Mouse (Mus musculus) embryonic facial prominence, embryonic 13.5 days (tissue): Measurements from ENCODE around the gene Cdkn1a. TPM values are rescaled to one million over a fixed set of nuclear protein-coding genes. Genes with fewer than 3 reads are reported as not detected.
"Not testable (repeated sequence)": the region's sequence is repeated elsewhere in the genome, so short reads cannot be mapped to it uniquely, and the experiment has no call there.

Source experiments
- ATAC-seq: fragments of 200-750 bp; cut with Nextera tagmentation; 2 replicates; pipeline ENCODE4 v1.8.0; 2017; ENCODE audit warnings: low read depth; ENCODE audit not compliant: insufficient number of reproducible peaks, insufficient read depth, low FRiP score, low TSS enrichment
- H3K27ac ChIP-seq: fragments of 300-500 bp; sonication (generic); 2 replicates; pipeline ENCODE4 v1.5.1; 2015; ENCODE audit warnings: moderate library complexity, mild to moderate bottlenecking, inconsistent platforms
- H3K27me3 ChIP-seq: fragments of 300-500 bp; sonication (generic); 2 replicates; pipeline ENCODE4 v1.6.1; 2015; ENCODE audit warnings: mild to moderate bottlenecking, inconsistent platforms
- H3K36me3 ChIP-seq: fragments of 300-500 bp; sonication (generic); 2 replicates; pipeline ENCODE4 v1.6.1; 2015; ENCODE audit warnings: mild to moderate bottlenecking, inconsistent platforms
- H3K4me1 ChIP-seq: fragments of 300-500 bp; sonication (generic); 2 replicates; pipeline ENCODE4 v1.6.1; 2015; ENCODE audit warnings: inconsistent platforms
- H3K4me2 ChIP-seq: fragments of 300-500 bp; sonication (generic); 2 replicates; pipeline ENCODE4 v1.6.1; 2015; ENCODE audit warnings: moderate library complexity, mild to moderate bottlenecking, inconsistent platforms
- H3K4me3 ChIP-seq: fragments of 300-500 bp; sonication (generic); 2 replicates; pipeline ENCODE4 v1.5.1; 2015; ENCODE audit warnings: mild to moderate bottlenecking, inconsistent platforms
- H3K9ac ChIP-seq: fragments of 300-500 bp; sonication (generic); 2 replicates; pipeline ENCODE4 v1.6.1; 2015; ENCODE audit warnings: mild to moderate bottlenecking, inconsistent platforms
- H3K9me3 ChIP-seq: fragments of 300-500 bp; sonication (generic); 2 replicates; pipeline ENCODE4 v1.6.1; 2016; ENCODE audit warnings: inconsistent platforms
- WGBS: fragments of 180-500 bp; shearing (Covaris S2); methylation state at CpG from one replicate; pipeline ENCODE4 v1.1.7; 2015; ENCODE audit warnings: mixed read lengths; 5-methylcytosine and 5-hydroxymethylcytosine counted together
- polyA plus RNA-seq: library from polyadenylated mRNA; unstranded; fragments of >200 nt; fragmentation: Nextera tagmentation; extraction: Ambion mirVana; gene quantifications from 2 replicates; pipeline ENCODE4 v1.2.1, GENCODE M21; 2015

Gene Cdkn1a
- polyA plus RNA-seq, 1 experiment from 2014 or later = 78.2 TPM

DNA sequence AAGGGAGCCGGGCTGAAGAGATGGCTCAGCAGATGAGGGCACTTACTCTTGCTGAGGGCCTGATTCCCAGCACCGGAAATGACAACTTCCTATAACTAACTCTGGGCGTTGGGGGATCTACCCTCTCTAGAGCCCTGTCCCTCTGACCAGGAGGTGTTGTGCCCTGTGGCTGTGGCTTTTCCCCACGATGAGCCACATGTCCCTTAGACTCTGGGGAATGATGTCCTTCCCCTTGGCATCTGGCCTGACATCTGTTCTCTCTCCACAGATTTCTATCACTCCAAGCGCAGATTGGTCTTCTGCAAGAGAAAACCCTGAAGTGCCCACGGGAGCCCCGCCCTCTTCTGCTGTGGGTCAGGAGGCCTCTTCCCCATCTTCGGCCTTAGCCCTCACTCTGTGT is 8.3 kb downstream of the Cdkn1a start:
- peaks cover 19% of the 10 kb centered on the region for H3K4me1 ChIP-seq
- WGBS = 84% methylated on average over 8 of the region's 8 CpGs
- ATAC-seq = no peak
- peaks cover 20% of the 10 kb centered on the region for H3K36me3 ChIP-seq
- H3K4me3 ChIP-seq = no peak overlapping the region
- H3K27me3 ChIP-seq = peaks cover 19% of the 10 kb centered on the region
- no peak overlapping the region for H3K4me2 ChIP-seq
- H3K9ac ChIP-seq = no peak overlapping the region
- H3K27ac ChIP-seq = no peak overlapping the region
- peaks cover 4% of the 10 kb centered on the region for H3K9me3 ChIP-seq

DNA sequence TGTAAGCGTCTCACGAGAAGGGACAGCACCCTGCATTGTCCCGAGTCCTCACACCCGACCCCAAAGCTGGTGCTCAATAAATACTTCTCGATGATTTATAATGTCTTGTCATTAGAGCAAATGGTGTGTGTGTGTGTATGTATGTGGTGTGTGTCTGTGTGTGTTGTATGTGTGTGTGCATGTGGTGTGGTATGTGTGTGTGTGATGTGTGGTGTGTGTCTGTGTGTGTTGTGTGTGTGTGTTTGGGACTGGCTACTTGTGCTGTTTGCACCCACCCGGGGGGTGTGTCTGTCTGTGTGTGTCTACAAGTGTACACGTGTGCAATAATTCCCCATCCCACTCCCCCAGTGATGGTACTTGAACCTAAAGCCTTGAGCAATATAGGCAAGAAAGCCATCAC is 9.9 kb downstream of the Cdkn1a start:
- no peak for ATAC-seq
- Histone ChIP-seq H3K4me2 (no peak overlapping the region), H3K36me3 (peaks cover 20% of the 10 kb centered on the region), H3K27ac (no peak overlapping the region), H3K4me1 (peaks cover 8% of the 10 kb centered on the region; the same call in 1 of the 2 replicates), H3K4me3 (no peak overlapping the region), H3K27me3 (0 out of 2 replicates have a peak, but pooled peaks cover 8% of the 10 kb centered on the region), H3K9ac (no peak overlapping the region), H3K9me3 (peaks cover 6% of the 10 kb centered on the region)
- WGBS = 92% methylated on average over 7 of the region's 7 CpGs

- H3K36me3 ChIP-seq, H3K4me1 ChIP-seq, H3K27me3 ChIP-seq, H3K9me3 ChIP-seq, ATAC-seq, H3K4me3 ChIP-seq, H3K9ac ChIP-seq, H3K4me2 ChIP-seq, H3K27ac ChIP-seq: not testable (repeated sequence)
- 85% methylated on average over 6 of the region's 6 CpGs for WGBS
Observed at GRCm38 (mm10) chr17:29110356-29110755, 19.6 kb downstream of the Cdkn1a start.

- WGBS = 86% methylated on average over 5 of the region's 5 CpGs
- Histone ChIP-seq H3K4me1 (no peaks in the 10 kb centered on the region), H3K27ac (no peak overlapping the region), H3K9ac (no peak overlapping the region), H3K4me2 (no peak overlapping the region), H3K9me3 (no peaks in the 10 kb centered on the region), H3K4me3 (no peak overlapping the region), H3K27me3 (no peaks in the 10 kb centered on the region), H3K36me3 (no peaks in the 10 kb centered on the region)
- ATAC-seq = no peak
Observed at GRCm38 (mm10) chr17:29111332-29111731, 20.6 kb downstream of the Cdkn1a start.

DNA sequence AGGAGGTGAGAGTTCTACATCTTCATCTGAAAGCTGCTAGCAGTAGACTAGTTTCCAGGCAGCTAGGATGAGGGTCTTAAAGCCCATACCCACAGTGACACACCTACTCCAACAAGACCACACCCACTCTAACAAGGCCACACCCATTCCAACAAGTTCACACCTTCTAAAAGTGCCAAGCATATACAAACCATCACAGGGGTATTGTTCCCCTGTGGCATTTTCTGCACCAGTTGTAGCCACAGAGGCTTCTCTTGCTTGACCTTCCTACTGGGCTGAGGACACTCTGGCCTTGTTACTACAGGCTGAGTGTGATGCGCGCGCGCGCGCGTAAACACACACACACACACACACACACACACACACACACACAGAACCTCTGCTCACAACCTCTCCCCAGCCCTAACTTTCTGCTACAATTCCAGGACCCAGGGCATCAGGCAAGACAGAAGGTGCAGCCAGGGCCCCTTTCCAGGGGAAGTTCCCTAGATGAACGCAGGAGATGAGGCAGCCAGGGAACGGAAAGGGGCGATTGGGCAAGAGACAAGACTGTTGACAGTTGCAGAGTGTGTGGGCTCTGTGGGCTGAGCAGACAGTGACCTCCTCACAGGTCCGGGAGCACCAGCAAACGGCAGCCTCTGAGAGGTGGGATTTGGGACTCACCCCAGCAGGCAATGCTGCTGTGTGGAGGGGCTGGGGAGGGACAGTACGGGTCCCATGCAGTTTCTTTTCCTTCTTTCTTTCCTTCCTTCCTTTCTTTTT is 23.0 kb downstream of the Cdkn1a start, which contains the start of gene Rab44:
Gene Rab44, plus strand, starts transcription at position 555 of the 762 bp plus-strand sequence.
- Histone ChIP-seq H3K4me3 (no peak within 1 kb of the TSS), H3K27ac (no peak within 1 kb of the TSS), H3K9me3 (no peaks in the 10 kb centered on the region), H3K27me3 (no peaks in the 10 kb centered on the region), H3K4me1 (no peaks in the 10 kb centered on the region), H3K36me3 (no peaks in the 10 kb centered on the region), H3K9ac (no peak within 1 kb of the TSS), H3K4me2 (no peak within 1 kb of the TSS)
- no peak for ATAC-seq
- WGBS = 90% methylated on average over 13 of the region's 13 CpGs

GRCm38 (mm10) chr17:29116023-29116422 is 25.2 kb downstream of the Cdkn1a start:
- Histone ChIP-seq H3K4me1 (no peaks in the 10 kb centered on the region), H3K9me3 (no peaks in the 10 kb centered on the region), H3K36me3 (no peaks in the 10 kb centered on the region), H3K27ac (no peak overlapping the region), H3K4me3 (no peak overlapping the region), H3K4me2 (no peak overlapping the region), H3K27me3 (no peaks in the 10 kb centered on the region), H3K9ac (peak overlapping the region; percentile 22; the same call in 1 of the 2 replicates)
- ATAC-seq = no peak
- WGBS = 70% methylated on average over 12 of the region's 12 CpGs

GRCm38 (mm10) chr17:29117006-29117648 is 26.4 kb downstream of the Cdkn1a start:
- H3K27me3 ChIP-seq = no peaks in the 10 kb centered on the region
- H3K4me2 ChIP-seq = no peak overlapping the region
- H3K36me3 ChIP-seq = no peaks in the 10 kb centered on the region
- H3K9ac ChIP-seq = no peak overlapping the region
- no peak overlapping the region for H3K27ac ChIP-seq
- H3K9me3 ChIP-seq = no peaks in the 10 kb centered on the region
- no peaks in the 10 kb centered on the region for H3K4me1 ChIP-seq
- whole genome bisulfite sequencing = 71% methylated on average over 8 of the region's 8 CpGs
- no peak for ATAC-seq
- H3K4me3 ChIP-seq = no peak overlapping the region

GRCm38 (mm10) chr17:29118057-29118456 is 27.3 kb downstream of the Cdkn1a start:
- ATAC-seq = no peak
- WGBS = 41% methylated on average over 5 of the region's 5 CpGs
- Histone ChIP-seq H3K4me3 (no peak overlapping the region), H3K4me2 (no peak overlapping the region), H3K9me3 (no peaks in the 10 kb centered on the region), H3K27ac (no peak overlapping the region), H3K4me1 (no peaks in the 10 kb centered on the region), H3K9ac (no peak overlapping the region), H3K27me3 (no peaks in the 10 kb centered on the region), H3K36me3 (no peaks in the 10 kb centered on the region)

DNA sequence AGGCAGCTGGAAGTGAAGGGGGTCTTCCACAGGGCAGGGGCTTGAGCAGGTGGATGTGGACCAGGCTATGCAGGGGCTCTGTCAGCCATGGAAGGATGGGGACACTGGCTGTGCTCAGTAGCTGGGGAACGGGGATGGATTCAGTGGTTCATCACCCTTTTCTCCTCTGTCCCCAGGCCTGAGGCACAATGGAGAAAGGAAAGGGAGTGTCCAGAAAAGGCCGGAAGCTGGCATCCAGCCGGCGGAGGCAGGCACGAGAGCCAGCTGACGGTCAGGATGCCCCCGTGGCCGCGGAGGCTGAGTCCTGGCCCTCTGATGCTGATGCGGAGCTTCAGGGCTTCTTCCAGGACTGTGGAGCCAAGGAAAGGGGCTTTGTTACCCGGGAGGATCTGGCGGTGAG is 29.9 kb downstream of the Cdkn1a start:
- Histone ChIP-seq H3K36me3 (no peaks in the 10 kb centered on the region), H3K9ac (no peak overlapping the region), H3K9me3 (no peaks in the 10 kb centered on the region), H3K27ac (no peak overlapping the region), H3K4me2 (no peak overlapping the region), H3K4me1 (peaks cover 3% of the 10 kb centered on the region; the same call in 1 of the 2 replicates), H3K27me3 (no peaks in the 10 kb centered on the region), H3K4me3 (no peak overlapping the region)
- WGBS = 46% methylated on average over 12 of the region's 12 CpGs
- ATAC-seq = no peak

DNA sequence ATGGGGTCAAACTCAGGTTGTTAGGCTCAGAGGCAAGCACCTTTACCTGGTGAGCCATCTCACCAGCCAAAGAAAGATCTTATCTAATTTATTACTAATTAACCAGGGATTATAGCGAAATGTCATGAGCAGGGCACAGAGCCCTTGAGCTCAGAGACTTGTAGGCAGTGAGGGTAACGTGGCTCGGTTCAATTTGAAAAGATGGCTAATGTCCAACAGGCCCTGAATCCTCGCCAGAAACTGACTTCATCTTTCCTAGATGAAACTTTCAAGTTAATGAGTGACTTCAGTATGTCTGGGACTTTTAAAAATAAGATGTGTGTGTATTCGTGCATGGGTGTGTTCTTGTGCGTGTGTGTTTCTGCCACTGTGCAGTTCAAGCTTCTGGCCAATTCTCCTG is 32.0 kb downstream of the Cdkn1a start:
- H3K4me2 ChIP-seq = no peak overlapping the region
- WGBS = 73% methylated on average over 6 of the region's 6 CpGs
- H3K4me3 ChIP-seq = no peak overlapping the region
- no peaks in the 10 kb centered on the region for H3K27me3 ChIP-seq
- no peak for ATAC-seq
- no peak overlapping the region for H3K27ac ChIP-seq
- no peaks in the 10 kb centered on the region for H3K36me3 ChIP-seq
- peaks cover 3% of the 10 kb centered on the region; the same call in 1 of the 2 replicates for H3K4me1 ChIP-seq
- no peak overlapping the region for H3K9ac ChIP-seq
- H3K9me3 ChIP-seq = no peaks in the 10 kb centered on the region

DNA sequence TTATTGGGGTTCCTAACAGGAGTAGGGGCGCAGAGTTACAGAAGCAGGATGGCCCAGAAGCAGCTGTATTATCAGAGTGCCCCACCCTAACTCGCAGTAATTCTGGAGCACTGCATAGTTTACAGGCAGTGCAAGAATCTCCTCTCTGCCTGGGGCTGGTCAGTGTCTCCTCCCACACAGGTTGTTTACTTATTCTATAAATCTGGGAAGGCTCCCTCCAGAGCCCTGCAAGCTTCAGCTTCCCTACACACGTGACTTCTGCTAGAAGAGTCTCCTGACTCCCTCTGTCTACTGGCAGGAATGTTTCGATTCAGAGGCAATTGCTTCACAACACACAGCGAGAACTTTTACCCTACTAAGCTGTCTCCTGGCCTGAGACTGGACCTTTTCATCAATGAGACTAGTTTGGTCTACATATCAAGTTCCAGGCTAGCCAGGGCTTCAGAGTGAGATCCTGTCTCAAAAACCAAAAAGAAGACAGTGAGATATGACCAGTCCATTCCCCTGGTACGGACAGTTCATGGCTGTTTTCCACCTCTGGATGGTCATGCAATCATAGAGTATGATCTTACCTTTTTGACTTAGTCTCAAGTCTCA is 32.9 kb downstream of the Cdkn1a start:
- H3K9me3 ChIP-seq = no peaks in the 10 kb centered on the region
- H3K27ac ChIP-seq = no peak overlapping the region; the same call in 1 of the 2 replicates
- H3K27me3 ChIP-seq = no peaks in the 10 kb centered on the region
- ATAC-seq = no peak
- H3K9ac ChIP-seq = no peak overlapping the region
- WGBS = 68% methylated on average over 6 of the region's 6 CpGs
- no peak overlapping the region for H3K4me2 ChIP-seq
- H3K36me3 ChIP-seq = no peaks in the 10 kb centered on the region
- peaks cover 3% of the 10 kb centered on the region; the same call in 1 of the 2 replicates for H3K4me1 ChIP-seq
- no peak overlapping the region for H3K4me3 ChIP-seq
